Mouse (Mus musculus) kidney, adult 18-20 months (tissue): ENCODE data around the gene Gm28870.
"Not testable (repeated sequence)": the region's sequence is repeated elsewhere in the genome, so short reads cannot be mapped to it uniquely, and the experiment has no call there.

Source experiments
- DNase-seq: peaks from one replicate; pipeline ENCODE4 v3.0.0; 2021

The Gm28870 gene

DNA sequence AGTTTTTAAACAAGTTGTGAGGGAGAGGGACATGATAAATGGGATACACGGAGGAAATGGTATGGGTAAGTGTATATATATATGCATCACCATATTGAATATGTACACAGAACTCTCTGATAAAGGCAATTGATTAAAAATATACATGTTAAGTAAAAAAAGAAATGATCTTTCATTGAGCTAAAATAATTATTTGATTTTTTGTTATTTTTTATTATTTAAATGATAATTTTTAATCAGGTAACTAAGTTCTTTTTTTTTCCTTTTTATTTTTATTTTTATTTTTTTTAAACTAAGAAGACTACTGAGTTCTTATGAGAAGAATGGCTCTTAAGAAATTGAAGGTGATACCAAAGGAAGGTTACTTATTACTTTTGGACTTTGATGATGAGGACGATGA lies at the start of gene Gm28870:
Gene Gm28870 (plus strand): TSS at position 301 of the 400 bp plus-strand sequence.
- DNase-seq: not testable (repeated sequence)
